ENCODE assay signal across 10 mouse cellular contexts in genomic region chr14:58282708-58283290, GRCm38 (mm10).
DNase-seq lines count a peak whose midpoint lies in the region; ATAC-seq lines count a peak whose summit lies in the region.
"Had no signal": no experiment of that assay in that cellular context is flagged by ENCODE, and none has a peak within 500 bp of the region (broad histone marks: within the 10 kb centered on the region; RNA-seq: fewer than 3 reads in every experiment).

No protein-coding gene starts in this region.

- 49% methylated on average over 15 of the region's 15 CpGs for WGBS in heart, embryonic 14.5 days

- H3K9ac ChIP-seq in heart, embryonic 14.5 days (ENCODE audit: low read length): no peak overlapping the region
- H3K9ac ChIP-seq: embryonic facial prominence, embryonic 15.5 days had no signal

- H3K27ac ChIP-seq in heart, embryonic 14.5 days (replicated peaks in 1 of 2; ENCODE audit: control insufficient read depth in 1 of 2, insufficient read depth in 1 of 2, low read depth in 2 of 2, low read length in 2 of 2): peak overlapping the region in 1 of 2 experiments; percentile 20; a peak in 1 of 4 replicates
- H3K27ac ChIP-seq: embryonic facial prominence, embryonic 15.5 days had no signal

- no peak for ATAC-seq in heart, embryonic 14.5 days (ENCODE audit: insufficient number of reproducible peaks, insufficient read depth, low FRiP score, low read depth)

- H3K4me2 ChIP-seq in heart, embryonic 14.5 days (ENCODE audit: low read length): peak overlapping the region; percentile 51
- H3K4me2 ChIP-seq: embryonic facial prominence, embryonic 15.5 days had no signal

- H3K4me3 ChIP-seq in heart, embryonic 14.5 days (ENCODE audit: control insufficient read depth in 1 of 2, insufficient read depth in 1 of 2, low read depth in 1 of 2, low read length in 2 of 2): 0 out of 4 replicates have a peak overlapping the region, but pooled peaks have one; percentile 4 to 9
- H3K4me3 ChIP-seq: embryonic facial prominence, embryonic 15.5 days had no signal

- no peaks in the 10 kb centered on the region for H3K36me3 ChIP-seq in heart, embryonic 14.5 days (ENCODE audit: control insufficient read depth, insufficient read depth, low read length)
- H3K36me3 ChIP-seq: embryonic facial prominence, embryonic 15.5 days; G1E had no signal

- H3K4me1 ChIP-seq in heart, embryonic 14.5 days (ENCODE audit: control insufficient read depth in 2 of 2, insufficient read depth in 2 of 2, low read length in 2 of 2): peaks cover 12 to 15% of the 10 kb centered on the region in 2 experiments

- no peak for DNase-seq in heart, adult 8-10 months (ENCODE audit: low spot score)
- peak; percentile 20 for DNase-seq in urinary bladder, postnatal 14 days (ENCODE audit: low spot score)
- DNase-seq in urinary bladder, postnatal 10 days (ENCODE audit: low spot score): no peak
- peak; percentile 39 for DNase-seq in heart, postnatal 4 days
- peak; percentile 18 for DNase-seq in telencephalon, adult 2 months (ENCODE audit: low read depth, low spot score)
- no peak for DNase-seq in gastrocnemius, postnatal 25 days
- no peak for DNase-seq in layer of hippocampus, adult 9-11 months

- H3K9me3 ChIP-seq in heart, embryonic 14.5 days (ENCODE audit: control insufficient read depth, low read length): no peaks in the 10 kb centered on the region
- H3K9me3 ChIP-seq: embryonic facial prominence, embryonic 15.5 days had no signal

- H3K27me3 ChIP-seq in heart, embryonic 14.5 days (ENCODE audit: control insufficient read depth, insufficient read depth, low read length): no peaks in the 10 kb centered on the region
- H3K27me3 ChIP-seq: embryonic facial prominence, embryonic 15.5 days had no signal

Comparison
In these comparisons a context has a peak if more than half of its experiments do, and no peak if none do; other contexts are left out.
1. DNase-seq: peak in urinary bladder, postnatal 14 days (single experiment), heart, postnatal 4 days (single experiment) and telencephalon, adult 2 months (single experiment); none in heart, adult 8-10 months (single experiment), urinary bladder, postnatal 10 days (single experiment), gastrocnemius, postnatal 25 days (single experiment) and layer of hippocampus, adult 9-11 months (single experiment).